Mouse (Mus musculus): Measurements from ENCODE around the gene Vtn.
"Not testable (repeated sequence)": the region's sequence is repeated elsewhere in the genome, so short reads cannot be mapped to it uniquely, and the experiment has no call there.

The Vtn gene

DNA sequence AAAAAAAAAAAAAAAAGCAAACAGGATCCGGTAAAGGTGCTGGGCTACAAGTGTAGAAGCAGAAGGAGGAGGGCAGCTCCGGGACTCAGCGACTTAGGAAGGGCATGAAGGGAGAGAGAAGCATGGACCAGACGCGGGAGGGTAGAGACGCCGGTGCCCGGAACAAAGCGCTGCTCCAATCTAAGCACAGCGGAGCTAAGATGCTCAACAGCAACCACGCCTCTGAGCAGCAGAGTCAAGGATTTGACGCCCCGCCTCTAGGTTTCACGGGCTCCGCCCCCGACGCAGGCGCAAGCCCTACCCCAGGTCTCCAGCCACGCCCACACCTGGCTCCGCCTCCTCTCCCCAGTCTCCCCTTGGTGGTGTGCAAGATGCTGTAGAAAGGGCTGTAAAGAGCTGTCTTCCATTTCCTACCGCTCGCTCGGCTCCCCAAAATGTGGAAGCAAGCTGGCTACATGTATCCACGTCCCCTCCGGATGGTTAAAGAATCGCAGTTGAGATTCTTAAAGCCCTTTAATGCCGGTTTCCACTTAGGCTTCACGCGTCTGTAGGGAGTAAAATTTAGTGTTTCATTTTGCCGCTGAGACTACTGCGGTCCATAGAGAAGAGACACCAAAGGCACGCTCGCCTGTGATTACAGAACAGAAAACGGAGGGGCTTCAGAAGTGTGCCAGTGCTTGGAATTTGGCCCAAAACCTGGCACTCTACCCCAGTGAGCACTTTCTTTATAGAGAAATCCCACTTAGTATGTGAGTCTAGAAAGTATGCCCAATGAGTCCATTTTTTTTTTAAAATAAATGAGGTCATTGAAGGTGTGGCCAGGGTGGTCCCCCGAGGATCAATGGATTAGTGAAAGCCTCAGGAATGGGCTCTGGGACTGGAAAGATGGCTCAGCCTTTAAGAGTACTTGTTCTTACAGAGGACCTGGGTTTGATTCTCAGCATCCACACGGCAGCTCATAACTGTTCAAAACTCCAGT lies 1.1 kb upstream of the Vtn start, which contains the start of gene Sarm1:
Sarm1 (minus strand) TSS at position 211 of the 979 bp plus-strand sequence.
- DNase-seq (ENCODE audit: low spot score in 2 of 2): peak; percentile 89 to 92

- no peak for DNase-seq (ENCODE audit: low spot score in 2 of 2)
These were observed 652 bp downstream of the Vtn start for GRCm38 (mm10) chr11:78499543-78499942.

DNA sequence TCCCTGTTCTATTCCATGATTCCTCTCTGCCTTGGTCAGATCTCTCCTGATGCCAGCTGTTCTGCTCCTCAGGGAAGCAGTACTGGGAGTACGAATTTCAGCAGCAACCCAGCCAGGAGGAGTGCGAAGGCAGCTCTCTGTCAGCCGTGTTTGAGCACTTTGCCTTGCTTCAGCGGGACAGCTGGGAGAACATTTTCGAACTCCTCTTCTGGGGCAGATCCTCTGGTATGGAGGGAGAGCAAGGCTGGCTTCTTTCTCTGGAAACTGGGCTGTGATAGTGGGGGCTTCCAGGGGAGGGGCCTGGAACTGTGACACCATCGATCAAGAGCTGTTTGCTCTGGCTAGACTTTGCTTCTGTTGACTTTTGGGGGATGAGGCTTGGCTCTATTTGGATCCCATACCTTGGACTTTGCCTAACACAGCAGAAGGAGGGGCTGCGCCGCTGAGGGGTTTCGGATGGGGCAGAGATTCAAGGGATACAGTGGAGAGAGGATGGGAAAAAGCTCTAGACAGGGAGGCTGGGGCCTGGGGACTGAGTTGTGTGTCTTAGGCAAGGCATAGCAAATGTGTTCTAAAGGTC lies 1.8 kb downstream of the Vtn start:
- no peak for DNase-seq (ENCODE audit: low spot score in 2 of 2)

GRCm38 (mm10) chr11:78501529-78501928 lies 2.6 kb downstream of the Vtn start:
- DNase-seq (ENCODE audit: low spot score in 2 of 2): no peak

- no peak for DNase-seq (ENCODE audit: low spot score in 2 of 2)
These were observed 4.2 kb downstream of the Vtn start, which contains the start of gene Sebox for GRCm38 (mm10) chr11:78502909-78503650. Gene Sebox, plus strand, starts transcription at chr11:78503447.

DNA sequence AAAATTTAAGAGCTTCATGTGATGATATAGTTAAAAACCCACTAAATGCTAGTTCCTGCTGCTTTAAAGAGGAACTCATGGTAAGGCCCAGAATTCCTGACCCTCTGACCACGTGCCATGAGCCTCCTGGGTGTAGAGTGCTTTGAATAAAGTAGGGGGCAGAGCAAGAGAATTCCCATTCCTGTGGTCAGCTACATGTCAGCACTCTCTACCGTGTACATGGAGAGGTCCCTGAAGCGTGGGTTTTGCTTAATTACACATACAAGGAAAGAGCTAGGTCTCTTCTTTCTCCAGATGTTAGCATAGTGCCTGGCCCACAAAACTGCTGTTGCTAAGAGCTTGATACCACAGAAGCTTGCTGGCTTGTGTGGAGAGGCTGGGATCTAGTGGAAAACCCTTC lies 6.5 kb downstream of the Vtn start:
- no peak for DNase-seq (ENCODE audit: low spot score in 2 of 2)

- DNase-seq (ENCODE audit: low spot score in 2 of 2): no peak
These were observed 10.3 kb downstream of the Vtn start for GRCm38 (mm10) chr11:78509148-78509547.

GRCm38 (mm10) chr11:78512025-78512957 lies 13.4 kb downstream of the Vtn start, which contains the start of the genes Tmem199 and Poldip2:
Gene Tmem199, minus strand, starts transcription at chr11:78512172.
Gene Poldip2, plus strand, starts transcription at chr11:78512193.
- DNase-seq (ENCODE audit: low spot score in 2 of 2): peak; percentile 83 to 87

- no peak for DNase-seq (ENCODE audit: low spot score in 2 of 2)
These were observed 14.4 kb downstream of the Vtn start for GRCm38 (mm10) chr11:78513106-78513790.

DNA sequence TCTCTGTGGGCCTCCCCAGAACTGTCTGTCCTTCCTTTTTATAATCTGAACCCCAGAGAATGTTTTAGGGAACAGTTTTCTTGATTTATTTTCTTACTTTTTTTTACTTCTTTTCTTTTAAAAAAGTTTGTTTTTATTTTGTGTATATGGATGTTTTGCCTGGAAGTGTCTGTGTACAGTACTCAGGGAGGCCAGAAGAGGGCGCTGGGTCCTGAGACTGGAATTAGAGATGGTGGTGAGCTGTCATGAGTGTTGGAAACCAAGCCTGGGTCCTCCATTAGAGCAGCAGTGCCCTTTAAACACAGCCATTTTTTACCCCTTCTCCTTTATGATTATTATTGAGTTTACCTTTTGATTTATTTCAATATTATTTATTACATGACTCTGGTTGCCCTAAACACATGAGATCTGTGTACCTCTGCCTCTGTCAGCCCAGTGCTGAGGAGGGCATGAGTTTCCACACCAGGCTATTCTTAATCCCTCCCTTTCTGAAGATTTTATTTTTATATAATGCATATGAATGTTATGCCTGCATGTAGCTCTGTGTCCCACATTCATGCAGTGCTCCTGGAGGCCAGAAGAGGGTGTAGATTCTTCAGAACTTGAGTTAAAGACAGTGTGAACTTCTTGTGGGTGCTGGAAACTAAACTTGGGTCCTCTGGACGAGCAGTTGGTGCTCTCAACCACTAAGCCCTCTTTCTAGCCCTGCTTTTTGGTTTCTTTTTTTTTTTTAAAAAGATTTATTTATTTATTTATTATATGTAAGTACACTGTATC lies 16.8 kb downstream of the Vtn start:
- DNase-seq (ENCODE audit: low spot score in 2 of 2): no peak

DNA sequence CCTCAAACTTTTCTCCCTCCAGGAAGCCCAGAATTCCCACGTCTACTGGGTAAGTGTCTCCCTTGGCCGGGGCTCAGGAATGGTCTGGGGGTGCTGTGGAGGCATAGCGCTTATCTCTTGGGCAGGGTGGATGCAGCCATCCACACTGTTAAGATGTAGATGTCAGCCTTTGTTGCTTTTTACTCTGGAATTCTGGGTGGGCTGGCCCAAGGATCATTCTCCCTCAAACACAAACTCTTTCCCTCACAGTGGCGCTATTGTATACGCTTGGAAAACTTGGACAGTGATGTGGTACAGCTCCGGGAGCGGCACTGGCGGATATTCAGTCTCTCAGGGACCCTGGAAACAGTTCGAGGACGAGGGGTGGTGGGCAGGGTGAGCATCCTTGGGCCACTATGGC lies 20.0 kb downstream of the Vtn start:
- DNase-seq (ENCODE audit: low spot score in 2 of 2): no peak

DNA sequence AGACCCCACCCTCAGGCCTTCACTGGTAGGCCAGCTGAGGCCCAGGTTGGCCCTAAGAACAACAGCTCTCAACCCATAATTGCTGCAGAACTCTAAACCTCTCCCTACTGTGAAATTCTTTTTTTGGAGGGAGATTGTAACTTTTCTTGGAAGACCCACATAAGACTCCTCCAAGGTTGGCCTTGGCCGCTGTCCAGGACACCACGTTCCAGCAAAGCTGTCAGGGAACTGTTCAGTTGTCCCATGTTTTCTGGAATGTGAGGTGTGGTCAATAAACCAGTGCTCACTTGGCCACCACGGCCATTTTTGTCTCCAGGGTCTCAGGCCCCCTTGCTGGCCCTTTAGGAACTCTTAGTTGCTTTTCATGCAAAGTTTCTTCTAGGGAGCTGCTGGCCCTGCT lies 23.0 kb downstream of the Vtn start:
- peak in 1 of 2 experiments; percentile 9 for DNase-seq (ENCODE audit: low spot score in 2 of 2)

DNA sequence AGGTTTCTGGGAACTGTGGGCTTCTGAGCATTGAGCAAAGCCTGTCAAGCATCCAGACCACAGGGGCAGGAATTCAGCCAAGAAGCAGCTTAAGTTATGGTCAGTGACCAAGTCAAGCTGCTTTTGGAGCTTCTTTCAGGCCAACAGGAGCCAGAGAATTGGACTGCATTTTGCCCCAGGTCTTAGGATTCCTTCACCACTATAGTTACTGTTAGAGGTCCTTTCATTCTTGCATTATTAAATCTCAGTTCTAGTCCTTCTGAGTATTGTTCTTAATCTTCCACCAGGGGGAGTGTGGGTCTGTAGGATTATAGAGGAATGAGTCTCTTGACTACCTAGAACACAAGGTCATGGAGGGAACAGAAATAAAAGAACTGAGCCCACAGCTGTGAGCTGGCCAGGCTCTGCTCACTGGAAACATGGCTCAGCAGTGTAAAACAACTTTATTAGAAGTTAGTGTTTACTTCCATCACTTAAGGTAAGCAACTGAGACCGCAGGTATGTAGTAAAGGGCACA lies 23.6 kb downstream of the Vtn start:
- peak in 1 of 2 experiments; percentile 54 for DNase-seq (ENCODE audit: low spot score in 2 of 2)

DNA sequence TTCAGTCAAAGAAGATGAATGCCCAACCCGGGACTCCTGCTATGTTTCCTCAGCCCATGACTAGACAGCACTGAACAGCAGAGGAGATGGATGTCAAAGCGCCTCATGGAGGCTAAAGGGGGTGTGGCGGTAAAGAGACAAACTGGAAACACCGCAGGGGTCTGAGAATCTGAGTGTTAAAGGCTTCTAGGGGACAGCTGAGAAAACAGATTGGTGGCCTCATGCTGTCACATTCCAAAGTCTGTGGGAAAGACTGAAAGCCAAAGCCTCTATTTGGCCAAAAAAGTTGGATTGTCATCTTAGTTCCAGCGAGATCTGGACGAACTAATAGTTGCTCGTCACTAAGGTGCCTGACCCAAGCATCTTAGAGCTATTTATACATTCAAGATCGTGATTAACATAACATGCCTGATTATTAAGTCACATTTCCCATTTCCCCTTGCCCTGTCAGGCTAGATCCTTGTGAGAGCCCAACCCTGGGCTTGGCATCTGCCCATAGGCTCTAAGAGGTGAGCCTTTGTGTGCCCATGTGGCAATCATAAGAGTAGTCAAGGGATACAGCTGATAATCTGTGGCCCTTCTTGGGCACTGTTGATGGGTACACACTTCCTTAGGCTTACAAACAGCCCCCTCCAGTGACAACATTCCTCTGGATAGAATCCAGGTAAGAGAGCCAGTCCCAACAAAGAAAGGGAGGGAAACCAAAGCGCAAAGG lies 24.5 kb downstream of the Vtn start:
- DNase-seq (ENCODE audit: low spot score in 2 of 2): peak in 1 of 2 experiments; percentile 34

DNA sequence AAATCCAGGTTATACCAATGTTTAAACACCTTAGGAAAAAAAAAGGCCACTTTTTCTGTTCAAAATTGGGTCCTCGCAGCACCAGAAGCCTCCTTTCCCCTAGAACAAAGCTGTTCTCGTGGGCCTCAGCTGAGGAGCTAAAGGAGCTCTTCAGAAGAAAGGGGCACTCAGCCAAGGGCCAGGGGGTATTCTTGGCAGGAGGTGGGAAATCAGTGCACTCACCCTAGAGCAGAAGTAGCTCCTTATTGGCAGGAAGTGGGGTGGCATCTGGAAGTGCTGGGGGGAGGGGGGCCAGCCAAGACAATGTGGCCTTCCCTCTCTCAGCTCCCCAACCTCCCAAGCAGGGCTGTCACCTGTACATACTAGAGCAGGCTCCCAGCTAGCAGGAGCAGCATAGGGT lies 25.9 kb downstream of the Vtn start:
- DNase-seq (ENCODE audit: low spot score in 2 of 2): no peak

GRCm38 (mm10) chr11:78528714-78529113 lies 29.8 kb downstream of the Vtn start:
- no peak for DNase-seq (ENCODE audit: low spot score in 2 of 2)

DNA sequence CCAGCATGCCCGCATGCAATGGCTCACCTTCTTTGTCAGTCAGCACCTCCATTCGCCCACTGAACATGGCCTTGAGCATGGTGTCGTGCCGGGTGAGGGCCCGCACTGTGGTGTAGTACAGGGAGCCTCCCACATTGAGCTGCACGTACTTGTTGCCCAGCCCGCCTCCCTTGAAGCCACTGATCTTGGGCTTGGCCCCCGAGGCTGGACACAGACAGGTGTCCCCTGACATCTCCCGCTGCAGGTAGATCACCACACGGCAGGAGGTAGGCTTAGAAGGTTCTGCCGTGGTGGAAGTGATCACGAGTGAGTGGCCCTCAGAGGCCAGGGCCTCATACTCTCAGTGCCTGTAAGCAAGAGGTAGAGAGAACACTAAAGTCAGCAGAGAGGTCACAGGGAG lies 31.1 kb downstream of the Vtn start:
- no peak for DNase-seq (ENCODE audit: low spot score in 2 of 2)

- peak; percentile 75 to 85 for DNase-seq (ENCODE audit: low spot score in 2 of 2)
These were observed 32.2 kb downstream of the Vtn start for GRCm38 (mm10) chr11:78531046-78531445.

DNA sequence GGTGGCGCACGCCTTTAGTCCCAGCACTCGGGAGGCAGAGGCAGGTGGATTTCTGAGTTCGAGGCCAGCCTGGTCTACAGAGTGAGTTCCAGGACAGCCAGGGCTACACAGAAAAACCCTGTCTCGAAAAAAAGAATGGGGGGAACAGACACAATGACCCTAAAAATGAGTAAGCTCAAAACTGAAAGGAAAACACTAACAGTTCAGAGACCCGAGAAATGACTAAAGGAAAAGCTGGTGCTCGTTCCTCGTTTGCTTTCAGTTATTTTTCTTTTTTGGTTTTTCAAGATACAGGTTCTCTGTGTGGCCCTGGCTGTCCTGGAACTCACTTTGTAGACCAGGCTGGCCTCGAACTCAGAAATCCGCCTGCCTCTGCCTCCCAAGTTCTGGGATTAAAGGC lies 32.6 kb downstream of the Vtn start:
- DNase-seq (ENCODE audit: low spot score in 2 of 2): not testable (repeated sequence)

All from heart, adult 9 months (tissue).